Mouse (Mus musculus) cortical plate, adult 2 months (tissue): ENCODE data around the gene BC004004. TPM values are rescaled to one million over a fixed set of nuclear protein-coding genes. Genes with fewer than 3 reads are reported as not detected.
"Not testable (repeated sequence)": the region's sequence is repeated elsewhere in the genome, so short reads cannot be mapped to it uniquely, and the experiment has no call there.

Experiments used
- H3K27ac ChIP-seq: fragments of 200-500 bp; 2 replicates; pipeline ENCODE4 v1.5.1; 2012; ENCODE audit warnings: low read length, control low read depth, inconsistent platforms; ENCODE audit not compliant: insufficient read depth
- H3K4me1 ChIP-seq: fragments of 200-500 bp; 2 replicates; pipeline ENCODE4 v1.6.1; 2011; ENCODE audit warnings: low read length; ENCODE audit not compliant: control insufficient read depth, insufficient read depth
- H3K4me3 ChIP-seq: fragments of 200-500 bp; 2 replicates; pipeline ENCODE4 v1.5.1; 2011; ENCODE audit warnings: mild to moderate bottlenecking, low read length, control low read depth; ENCODE audit not compliant: insufficient read depth
- CTCF ChIP-seq: fragments of 200-500 bp; IDR thresholded peaks from 2 replicates; pipeline ENCODE4 v1.5.1; 2011; ENCODE audit warnings: mild to moderate bottlenecking, control low read depth, low read length; ENCODE audit not compliant: insufficient read depth; ENCODE audit errors: extremely low read depth
- POLR2A ChIP-seq: fragments of 200-500 bp; IDR thresholded peaks from 2 replicates; pipeline ENCODE4 v1.6.1; 2011; ENCODE audit warnings: mild to moderate bottlenecking, low read length, control low read depth; ENCODE audit not compliant: insufficient read depth; ENCODE audit errors: extremely low read depth
- polyA plus RNA-seq: library from polyadenylated mRNA; depleted of rRNA; stranded (reverse); fragments of >200 nt; gene quantifications from 2 replicates; pipeline ENCODE4 v1.2.3, GENCODE M21; 2012

The BC004004 gene
- polyA plus RNA-seq, 1 experiment, result 92.1 TPM

- Histone ChIP-seq H3K4me3 (no peak overlapping the region), H3K27ac (no peak overlapping the region), H3K4me1 (no peaks in the 10 kb centered on the region)
- no peak for TF ChIP-seq POLR2A
- no peak for TF ChIP-seq CTCF
Observed at GRCm38 (mm10) chr17:29258025-29258558, 10.5 kb upstream of the BC004004 start.

DNA sequence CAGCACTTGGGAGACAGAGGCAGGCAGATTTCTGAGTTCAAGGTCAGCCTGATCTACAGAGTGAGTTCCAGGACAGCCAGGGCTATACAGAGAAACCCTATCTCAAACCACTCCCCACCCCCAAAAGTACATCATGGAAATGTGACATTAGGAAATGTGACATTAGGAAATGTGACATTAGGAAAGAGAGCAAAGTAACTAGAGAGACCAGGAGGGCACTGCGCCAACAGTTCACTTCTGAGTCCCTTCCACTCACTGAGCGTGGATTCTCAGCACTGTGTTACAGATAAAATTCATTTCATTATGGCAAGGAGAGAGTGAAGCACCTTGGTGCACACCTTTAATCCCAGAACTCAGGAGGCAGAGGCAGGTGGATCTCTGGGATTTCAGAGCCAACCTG, 9.7 kb upstream of the BC004004 start:
- no peak overlapping the region for H3K27ac ChIP-seq
- no peak for TF ChIP-seq CTCF
- no peak for TF ChIP-seq POLR2A
- H3K4me3 ChIP-seq, result no peak overlapping the region
- no peaks in the 10 kb centered on the region for H3K4me1 ChIP-seq

DNA sequence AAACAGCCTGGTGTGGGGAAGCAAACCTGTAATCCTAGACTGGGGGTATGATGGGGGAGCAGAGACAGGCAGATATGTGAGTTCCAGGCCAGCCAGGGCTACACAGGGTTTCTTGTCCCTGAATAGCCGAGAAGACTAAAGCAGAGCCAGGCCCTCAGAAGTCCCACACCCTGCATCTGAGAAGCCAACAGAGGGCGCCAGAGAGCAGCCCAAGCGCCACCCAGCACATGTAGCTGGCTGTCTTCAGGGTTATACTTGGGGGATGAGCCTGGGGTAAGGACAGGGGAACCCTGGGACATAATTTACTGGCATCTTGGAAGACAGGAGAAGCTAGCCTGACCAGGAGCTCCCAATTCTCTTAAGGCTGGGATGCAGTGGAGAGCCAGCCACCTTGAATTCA, 9.1 kb upstream of the BC004004 start:
- H3K27ac ChIP-seq, result no peak overlapping the region
- no peaks in the 10 kb centered on the region for H3K4me1 ChIP-seq
- TF ChIP-seq POLR2A (no peak), CTCF (peak; percentile 91)
- no peak overlapping the region for H3K4me3 ChIP-seq

GRCm38 (mm10) chr17:29260501-29260900, 8.1 kb upstream of the BC004004 start:
- Histone ChIP-seq H3K4me3 (no peak overlapping the region), H3K27ac (no peak overlapping the region), H3K4me1 (no peaks in the 10 kb centered on the region)
- TF ChIP-seq POLR2A (no peak), CTCF (no peak)

- H3K4me3 ChIP-seq, result no peak overlapping the region
- no peak for TF ChIP-seq POLR2A
- TF ChIP-seq CTCF, result no peak
- H3K4me1 ChIP-seq, result no peaks in the 10 kb centered on the region
- H3K27ac ChIP-seq, result no peak overlapping the region
Observed at GRCm38 (mm10) chr17:29261603-29262258, 6.9 kb upstream of the BC004004 start.

DNA sequence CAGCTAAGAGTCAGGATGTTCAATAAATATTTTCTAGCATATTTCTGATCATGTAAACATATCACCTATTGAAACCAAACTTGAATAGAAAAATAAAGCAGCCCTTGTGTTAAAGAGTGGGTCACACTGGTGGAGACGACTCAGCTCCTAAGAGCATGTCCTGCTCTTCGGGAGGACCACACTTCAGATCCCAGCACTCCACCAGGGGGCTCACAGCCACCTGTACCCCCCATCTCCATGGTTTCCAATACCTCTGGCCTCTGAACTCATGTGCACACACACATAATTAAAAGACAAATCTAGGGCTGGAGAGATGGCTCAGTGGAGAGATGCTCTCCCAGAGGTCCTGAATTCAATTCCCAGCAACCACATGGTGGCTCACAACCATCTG, 6.3 kb upstream of the BC004004 start:
- no peaks in the 10 kb centered on the region for H3K4me1 ChIP-seq
- H3K27ac ChIP-seq, result no peak overlapping the region
- H3K4me3 ChIP-seq, result no peak overlapping the region
- TF ChIP-seq CTCF, result no peak
- TF ChIP-seq POLR2A, result no peak

- TF ChIP-seq POLR2A (no peak), CTCF (no peak)
- H3K27ac ChIP-seq, result no peak overlapping the region
Observed at GRCm38 (mm10) chr17:29263417-29263816, 5.2 kb upstream of the BC004004 start.

DNA sequence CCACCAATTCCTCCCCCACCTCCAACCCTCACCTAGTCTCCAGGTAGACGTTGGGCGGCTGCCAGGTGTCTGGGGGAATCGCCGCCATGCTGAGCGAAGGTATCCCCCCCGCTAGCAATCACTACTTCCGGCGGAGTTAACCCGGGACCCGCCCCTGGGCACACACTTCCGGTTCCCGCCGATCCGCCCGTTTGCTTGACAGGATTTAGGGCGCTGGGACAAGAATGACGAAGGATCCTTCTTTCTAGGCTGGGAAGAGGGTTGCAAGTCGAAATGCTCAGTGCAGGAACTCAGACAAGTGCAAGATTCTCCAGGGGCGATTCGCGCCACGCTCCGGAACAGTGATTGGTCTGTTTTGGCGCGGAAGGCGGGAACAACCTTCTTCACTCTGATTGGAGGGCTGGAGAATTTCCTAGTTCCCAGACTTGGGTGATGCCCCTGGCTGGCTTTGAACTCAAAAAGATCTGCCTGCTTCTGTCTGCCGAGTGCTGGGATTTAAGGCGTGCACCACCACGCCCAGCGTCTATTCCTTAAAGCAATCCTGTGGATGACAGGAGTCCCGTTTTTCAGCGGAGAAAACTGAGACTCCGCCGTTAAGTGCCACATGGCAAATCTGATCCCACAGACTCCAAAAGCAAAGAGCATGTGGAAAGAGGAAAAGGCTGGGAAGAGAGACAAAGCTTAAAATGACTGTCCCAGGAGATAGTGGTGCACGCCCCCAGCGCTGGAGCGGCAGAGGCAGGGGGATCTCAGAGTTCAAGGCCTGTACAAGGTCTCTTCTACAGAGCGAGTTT, 4.6 kb upstream of the BC004004 start, which contains the start of gene Ppil1:
Gene Ppil1, minus strand, starts transcription at position 347 of the 794 bp plus-strand sequence.
- Histone ChIP-seq H3K4me3 (peak within 1 kb of the TSS; percentile 70), H3K27ac (0 out of 2 replicates have a peak within 1 kb of the TSS, but pooled peaks have one; percentile 4), H3K4me1 (no peaks in the 10 kb centered on the region)
- no peak for TF ChIP-seq CTCF
- peak; percentile 5; the same call in 1 of the 2 replicates for TF ChIP-seq POLR2A

More at GRCm38 (mm10) chr17:29263417-29263816, 5.2 kb upstream of the BC004004 start:
- Histone ChIP-seq H3K4me1 (no peaks in the 10 kb centered on the region), H3K4me3 (peak overlapping the region; percentile 70)

DNA sequence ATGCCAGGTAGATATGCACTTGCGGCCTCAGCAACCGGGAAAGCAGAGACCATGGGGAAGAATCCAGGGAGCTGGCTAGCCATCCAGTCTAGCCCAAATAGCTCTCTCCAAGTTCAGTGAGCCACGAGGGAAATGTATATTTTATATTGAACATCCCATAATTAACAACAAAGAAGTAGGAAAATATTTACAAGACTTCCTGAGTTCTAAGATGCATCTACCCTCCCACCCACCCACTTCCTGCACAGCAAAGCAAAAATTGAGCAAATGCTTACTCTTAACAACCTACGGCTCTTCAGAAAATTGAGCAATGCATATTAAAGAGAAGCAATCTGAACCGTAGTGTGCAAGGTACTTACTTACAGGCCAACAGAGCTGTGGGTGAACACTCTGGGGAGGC, 3.8 kb upstream of the BC004004 start:
- H3K4me1 ChIP-seq, result peaks cover 2% of the 10 kb centered on the region; the same call in 1 of the 2 replicates
- no peak overlapping the region for H3K27ac ChIP-seq
- no peak for TF ChIP-seq CTCF
- 0 out of 2 replicates have a peak overlapping the region, but pooled peaks have one; percentile 70 for H3K4me3 ChIP-seq

DNA sequence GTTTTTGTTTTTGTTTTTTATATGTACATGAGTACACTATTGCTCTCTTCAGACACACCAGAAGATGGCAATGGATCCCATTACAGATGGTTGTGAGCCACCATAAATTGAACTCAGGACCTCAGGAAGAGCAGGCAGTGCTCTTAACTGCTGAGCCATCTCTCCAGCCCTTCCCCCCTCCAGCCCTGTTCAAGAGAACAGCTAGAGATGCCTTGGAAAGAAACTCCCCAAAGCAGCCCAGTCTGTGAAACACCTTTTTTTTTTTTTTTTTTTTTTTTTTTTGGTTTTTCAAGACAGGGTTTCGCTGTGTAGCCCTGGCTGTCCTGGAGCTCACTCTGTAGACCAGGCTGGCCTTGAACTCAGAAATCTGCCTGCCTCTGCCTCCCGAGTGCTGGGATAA, 1.5 kb upstream of the BC004004 start:
- H3K27ac ChIP-seq, H3K4me1 ChIP-seq, H3K4me3 ChIP-seq: not testable (repeated sequence)
